Mouse (Mus musculus): ENCODE measurements around the gene Crim1. TPM values are rescaled to one million over a fixed set of nuclear protein-coding genes. Genes with fewer than 3 reads are reported as not detected.

Gene Crim1
- total RNA-seq, 2 experiments from 2014 or later = 118 to 130 TPM

DNA sequence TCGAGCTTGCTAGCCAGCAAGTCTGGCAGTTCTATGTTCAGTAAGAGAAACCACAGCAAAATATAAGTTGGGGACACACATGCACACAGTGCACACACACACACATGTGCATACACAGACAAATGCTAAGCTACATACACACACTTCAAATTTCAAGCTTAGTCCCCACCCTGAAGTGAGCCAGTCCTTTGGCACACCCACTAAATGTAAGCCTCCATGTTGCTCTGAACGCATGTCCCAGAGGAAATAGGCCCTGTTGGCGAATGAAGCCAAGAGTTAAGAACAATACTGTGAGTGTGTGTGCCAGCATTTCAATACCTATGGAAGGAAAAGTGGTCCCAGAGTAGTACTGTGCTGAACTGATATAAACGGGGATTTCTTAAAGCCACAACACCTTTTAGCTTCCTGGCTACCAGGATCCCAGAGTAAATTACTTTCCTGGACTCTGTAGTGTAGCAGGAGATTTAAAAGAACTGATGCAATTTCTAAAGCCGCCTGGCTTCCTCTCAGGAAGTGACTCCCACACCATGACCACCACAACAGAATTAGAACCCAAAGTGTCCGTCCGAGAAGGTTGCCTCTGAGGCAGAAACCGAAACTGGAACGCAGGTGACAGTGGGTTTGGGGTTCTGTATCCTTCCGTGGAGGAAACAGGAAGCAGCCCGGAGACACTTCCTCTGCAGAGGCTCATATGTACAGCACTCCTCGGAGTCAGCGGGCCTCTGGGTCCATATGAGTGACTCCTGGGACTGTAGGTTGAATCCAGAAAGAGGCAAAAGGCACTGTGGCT is 162.1 kb downstream of the Crim1 start:
- no peak for DNase-seq (ENCODE audit: extremely low spot score in 1 of 2, low spot score in 1 of 2)

DNA sequence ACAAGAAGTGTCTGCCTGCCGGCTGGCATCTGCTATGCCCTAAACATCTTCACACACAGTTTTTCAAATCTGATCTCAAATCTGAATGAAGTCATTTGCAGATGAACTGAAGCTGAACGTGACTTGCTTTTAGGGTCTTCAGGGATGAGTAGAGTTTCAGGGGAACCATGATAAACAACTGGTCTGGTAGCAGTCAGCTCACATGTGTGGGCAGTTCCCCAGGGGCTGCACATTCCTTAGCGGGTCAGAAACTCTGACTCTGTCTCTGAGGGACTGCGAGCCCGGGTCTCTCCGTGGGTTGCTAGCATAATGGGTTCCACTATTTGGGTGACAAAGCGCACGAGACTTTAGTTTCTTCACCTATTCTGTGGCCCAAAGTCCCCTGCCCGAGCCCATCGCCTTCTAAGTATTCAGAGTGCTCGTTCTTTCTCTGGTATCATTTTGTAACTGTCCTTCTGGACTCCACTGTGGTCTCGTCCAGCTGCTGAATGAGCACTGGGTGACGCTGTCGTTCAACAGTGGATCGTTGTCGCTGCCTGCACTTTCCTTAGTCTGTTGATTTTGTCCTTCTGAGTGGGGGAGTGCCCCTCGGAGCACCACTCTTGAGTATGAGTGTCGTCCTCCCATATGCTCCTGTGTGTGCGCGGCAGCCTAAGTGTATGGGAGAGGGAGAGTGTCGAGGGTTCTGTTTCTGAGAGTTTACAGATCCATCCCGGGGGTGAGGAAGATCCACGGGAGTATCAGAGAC is 164.7 kb downstream of the Crim1 start:
- DNase-seq (ENCODE audit: extremely low spot score in 1 of 2, low spot score in 1 of 2) = no peak

GRCm38 (mm10) chr17:78366070-78366469 is 166.0 kb downstream of the Crim1 start:
- DNase-seq (ENCODE audit: extremely low spot score in 1 of 2, low spot score in 1 of 2) = no peak

- no peak for DNase-seq (ENCODE audit: extremely low spot score in 1 of 2, low spot score in 1 of 2)
These were observed 168.4 kb downstream of the Crim1 start for GRCm38 (mm10) chr17:78368481-78368880.

DNA sequence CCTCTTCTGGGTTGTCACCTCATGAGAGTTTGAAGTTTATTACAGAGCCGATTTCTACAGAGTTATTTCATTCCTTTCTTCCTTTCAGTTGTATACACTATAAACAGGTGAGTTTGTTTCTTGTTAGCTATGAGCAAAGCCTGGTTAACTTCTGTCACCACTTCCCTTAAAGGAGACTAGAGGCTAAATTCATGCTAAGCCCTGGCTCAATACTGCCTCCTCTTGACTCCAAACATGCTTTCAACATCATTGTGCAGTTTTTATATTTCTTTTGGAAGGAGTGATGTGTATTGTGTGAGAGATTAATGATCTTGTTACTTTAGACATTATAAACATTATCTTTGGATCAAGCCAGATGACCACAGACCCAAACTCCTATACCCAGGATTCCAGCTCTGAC is 170.4 kb downstream of the Crim1 start:
- no peak for DNase-seq (ENCODE audit: extremely low spot score in 1 of 2, low spot score in 1 of 2)

DNA sequence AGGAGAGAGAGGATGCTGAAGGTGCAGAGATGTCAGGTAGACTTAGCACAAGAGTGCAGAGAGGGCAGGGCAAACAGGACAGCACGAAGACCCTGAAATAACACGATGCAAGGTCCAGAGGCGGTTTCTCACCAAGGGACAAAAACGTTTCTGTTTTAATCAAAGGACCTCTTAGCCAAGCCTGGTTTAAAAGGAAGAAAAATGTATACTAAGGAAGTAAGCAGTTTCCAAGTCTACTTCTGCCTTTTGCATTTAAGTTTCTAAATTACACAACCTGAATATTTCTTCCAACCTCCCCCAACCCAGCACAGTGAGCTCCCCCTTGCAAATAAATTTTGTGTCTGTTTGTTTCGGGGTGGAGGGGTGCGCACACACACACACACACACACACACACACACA is 173.1 kb downstream of the Crim1 start:
- DNase-seq (ENCODE audit: extremely low spot score in 1 of 2, low spot score in 1 of 2) = no peak

DNA sequence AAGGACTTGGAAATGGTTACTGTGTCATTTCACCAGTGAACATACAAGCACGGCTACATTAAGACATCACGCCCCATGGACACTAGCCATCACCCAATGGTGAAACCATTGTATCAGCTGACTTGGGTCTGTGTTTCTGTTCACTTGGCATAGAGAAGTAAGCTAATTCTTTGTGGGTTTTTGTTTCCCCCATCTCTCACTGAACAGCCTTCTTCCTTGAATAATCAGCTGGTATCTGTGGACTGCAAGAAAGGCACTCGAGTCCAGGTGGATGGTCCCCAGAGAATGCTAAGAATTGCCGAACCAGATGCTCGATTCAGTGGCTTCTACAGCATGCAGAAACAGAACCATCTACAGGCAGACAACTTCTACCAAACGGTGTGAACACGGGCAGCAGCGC is 173.8 kb downstream of the Crim1 start:
- DNase-seq (ENCODE audit: extremely low spot score in 1 of 2, low spot score in 1 of 2) = no peak

GRCm38 (mm10) chr17:78374756-78375155 is 174.7 kb downstream of the Crim1 start:
- no peak for DNase-seq (ENCODE audit: extremely low spot score in 1 of 2, low spot score in 1 of 2)

DNA sequence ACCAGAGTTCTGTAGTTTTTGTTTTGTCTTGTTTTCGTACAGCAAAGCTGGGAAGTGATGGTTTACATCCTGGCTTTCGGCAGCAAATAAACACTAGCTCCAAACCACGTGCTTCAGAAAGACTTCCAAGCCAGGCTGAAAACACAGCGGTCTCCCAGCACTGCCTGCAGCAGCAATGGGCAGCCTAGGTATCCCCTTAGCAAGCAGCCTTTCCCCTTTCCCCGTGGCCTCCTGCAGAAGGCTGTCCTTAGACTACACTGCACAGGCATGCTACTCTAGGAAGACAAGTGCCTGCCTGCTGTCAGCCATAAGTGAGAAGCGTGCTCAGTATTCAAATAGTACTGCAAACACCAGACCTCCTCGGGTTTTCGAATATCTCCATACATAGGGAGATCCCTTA is 176.5 kb downstream of the Crim1 start:
- DNase-seq (ENCODE audit: extremely low spot score in 1 of 2, low spot score in 1 of 2) = no peak

DNA sequence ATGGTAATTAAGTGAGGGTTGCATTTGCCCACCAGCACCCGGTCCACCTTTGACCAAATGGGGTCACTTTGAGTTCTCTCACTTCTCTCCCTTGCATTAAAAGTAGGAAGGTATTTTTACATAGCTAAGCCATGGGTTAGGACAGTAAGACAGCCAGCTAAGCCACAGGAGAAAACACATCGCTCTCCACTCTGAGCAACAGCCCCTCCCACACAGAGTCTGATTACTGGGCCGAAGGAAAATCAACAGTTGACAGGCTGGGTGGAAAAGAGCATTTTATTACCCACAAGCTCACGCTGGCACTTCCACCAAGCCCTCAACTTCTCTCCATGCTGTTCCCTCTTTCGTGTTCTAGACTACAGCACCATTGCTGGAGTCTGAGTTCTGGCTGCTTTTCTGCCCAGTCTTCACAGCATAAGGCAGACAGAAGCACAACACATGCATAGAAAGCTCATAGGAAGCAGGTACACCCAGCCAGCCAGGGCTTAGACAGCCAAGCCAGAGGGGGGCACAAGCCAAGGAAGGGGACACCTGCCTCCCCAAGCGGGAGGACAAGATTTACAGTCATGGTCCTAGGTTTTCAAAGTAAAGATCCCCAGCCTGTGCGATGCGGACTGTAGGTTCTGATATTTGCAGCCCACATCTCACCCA is 179.2 kb downstream of the Crim1 start:
- DNase-seq (ENCODE audit: extremely low spot score in 1 of 2, low spot score in 1 of 2) = no peak

GRCm38 (mm10) chr17:78379730-78380245 is 179.7 kb downstream of the Crim1 start:
- no peak for DNase-seq (ENCODE audit: extremely low spot score in 1 of 2, low spot score in 1 of 2)

DNA sequence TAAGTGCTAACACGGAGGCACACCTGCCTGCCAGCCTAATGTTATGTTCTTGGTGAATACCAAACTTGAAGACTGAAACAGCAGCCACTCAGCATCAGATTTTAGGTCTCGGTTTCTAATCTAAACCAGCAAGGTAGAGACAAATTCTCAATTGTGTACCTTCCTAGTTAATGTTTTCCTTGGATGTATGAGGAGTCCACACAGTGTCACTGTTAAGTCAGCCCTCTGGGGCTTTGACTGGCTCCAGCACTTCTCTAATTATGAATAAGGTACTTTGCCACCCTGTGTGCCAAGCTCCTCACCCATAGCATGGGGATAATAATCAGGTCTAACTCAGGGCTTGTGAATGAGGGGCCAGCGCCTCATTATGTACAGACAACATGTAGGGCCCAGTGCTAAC is 182.3 kb downstream of the Crim1 start:
- DNase-seq (ENCODE audit: extremely low spot score in 1 of 2, low spot score in 1 of 2) = no peak

DNA sequence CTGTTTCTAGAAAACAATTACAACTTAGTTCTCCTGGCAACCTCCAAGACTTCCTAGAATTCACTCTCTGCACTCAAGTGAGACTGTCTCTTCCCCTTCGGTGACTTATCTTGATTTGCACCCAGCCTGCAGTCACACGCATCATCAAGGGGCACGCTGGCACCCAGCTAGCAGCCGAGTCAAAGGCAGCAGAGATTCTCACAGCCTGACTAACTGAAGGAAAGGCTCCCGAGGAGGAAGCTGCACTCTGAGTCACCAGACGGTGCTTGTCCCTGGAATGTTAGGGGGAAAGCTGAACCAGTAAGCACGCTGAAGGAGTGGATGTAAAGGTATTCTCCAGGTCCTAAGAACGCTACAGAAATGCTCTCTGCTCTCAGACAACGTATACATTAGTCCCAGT is 187.6 kb downstream of the Crim1 start:
- DNase-seq (ENCODE audit: extremely low spot score in 1 of 2, low spot score in 1 of 2) = no peak

DNA sequence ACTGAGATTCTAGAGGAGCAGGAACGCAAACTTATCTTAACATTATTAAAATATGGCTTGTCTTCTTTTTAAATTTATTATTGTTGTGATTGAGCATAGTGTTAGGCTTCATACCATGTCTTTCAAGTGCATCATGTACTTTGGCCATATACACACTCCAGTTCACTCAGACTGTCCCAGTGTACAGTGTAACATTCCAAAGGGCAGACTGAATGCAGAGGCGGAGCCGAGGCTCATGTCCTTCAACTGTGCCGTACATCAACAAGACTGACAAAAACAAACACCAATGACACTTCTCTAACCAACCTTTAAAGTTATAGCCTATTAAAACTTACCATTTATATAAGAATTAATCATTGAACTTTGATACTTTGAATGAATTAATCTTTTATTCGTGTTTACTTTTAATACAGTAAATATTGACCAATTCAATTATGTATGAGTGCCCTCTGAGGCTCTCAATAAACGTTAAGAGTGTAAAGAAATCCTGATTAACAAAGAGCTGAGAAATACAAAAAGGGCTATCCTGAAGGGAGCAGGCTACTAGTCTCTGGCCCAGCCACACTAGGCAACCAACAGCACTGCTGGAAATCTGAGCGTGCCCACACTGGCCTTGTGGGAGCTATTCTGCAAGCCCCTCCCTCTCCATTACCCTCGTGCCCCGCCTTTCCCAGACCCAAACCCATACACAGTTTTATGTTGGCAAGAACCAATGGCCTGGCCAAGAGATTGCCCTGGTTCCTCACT is 188.2 kb downstream of the Crim1 start:
- DNase-seq (ENCODE audit: extremely low spot score in 1 of 2, low spot score in 1 of 2) = no peak

- DNase-seq (ENCODE audit: extremely low spot score in 1 of 2, low spot score in 1 of 2) = no peak
These were observed 189.5 kb downstream of the Crim1 start for GRCm38 (mm10) chr17:78389573-78389972.

GRCm38 (mm10) chr17:78392401-78393087 is 192.5 kb downstream of the Crim1 start:
- DNase-seq (ENCODE audit: extremely low spot score in 1 of 2, low spot score in 1 of 2) = no peak

- DNase-seq (ENCODE audit: extremely low spot score in 1 of 2, low spot score in 1 of 2) = no peak
These were observed 200.2 kb downstream of the Crim1 start for GRCm38 (mm10) chr17:78400130-78400840.

DNA sequence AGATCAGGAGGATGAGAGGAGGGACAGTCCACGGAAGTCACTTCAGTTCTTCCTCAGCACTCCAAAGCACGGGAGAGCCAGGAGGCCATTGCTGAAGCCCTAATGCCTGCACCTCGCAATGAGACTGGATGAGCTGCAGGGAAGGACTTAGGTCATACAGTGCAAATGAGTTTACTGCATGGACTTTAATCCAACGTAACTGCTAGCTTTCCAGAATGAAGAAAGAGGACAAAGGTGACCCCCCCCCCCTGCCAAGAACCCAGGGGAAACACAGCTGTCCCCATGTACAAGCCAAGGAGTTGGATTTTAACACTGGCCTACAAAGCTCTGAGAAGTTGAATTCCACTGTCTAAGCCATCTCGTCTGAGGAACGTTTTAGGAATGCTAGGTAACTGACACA is 201.3 kb downstream of the Crim1 start:
- no peak for DNase-seq (ENCODE audit: extremely low spot score in 1 of 2, low spot score in 1 of 2)

- no peak for DNase-seq (ENCODE audit: extremely low spot score in 1 of 2, low spot score in 1 of 2)
These were observed 201.7 kb downstream of the Crim1 start for GRCm38 (mm10) chr17:78401713-78402112.
